Mouse (Mus musculus) spleen, adult 2 months (tissue): Measurements from ENCODE around the gene Psat1. TPM values are rescaled to one million over a fixed set of nuclear protein-coding genes. Genes with fewer than 3 reads are reported as not detected.

ENCODE experiments used
- DNase-seq, 2 experiments: peaks; one replicate each; pipeline versions ENCODE4 v3.0.0 to v3.0.0-alpha.2; 2012 to 2021; ENCODE audit warnings: low spot score in 2 of 2, low read depth in 1 of 2
- H3K27ac ChIP-seq: fragments of 200-500 bp; 2 replicates; pipeline ENCODE4 v1.5.1; 2012; ENCODE audit warnings: low read length, inconsistent platforms; ENCODE audit not compliant: insufficient read depth
- H3K27me3 ChIP-seq: fragments of 200-500 bp; 2 replicates; pipeline ENCODE4 v1.6.1; 2012; ENCODE audit warnings: mild to moderate bottlenecking, moderate library complexity, low read length, inconsistent platforms; ENCODE audit not compliant: control insufficient read depth, insufficient read depth
- H3K36me3 ChIP-seq: fragments of 200-500 bp; 2 replicates; pipeline ENCODE4 v1.6.1; 2012; ENCODE audit warnings: mild to moderate bottlenecking, low read length, inconsistent platforms; ENCODE audit not compliant: control insufficient read depth, insufficient read depth
- H3K4me1 ChIP-seq: fragments of 200-500 bp; 2 replicates; pipeline ENCODE4 v1.6.1; 2011; ENCODE audit warnings: inconsistent platforms; ENCODE audit not compliant: control insufficient read depth, insufficient read depth, insufficient read length
- H3K4me3 ChIP-seq: fragments of 200-500 bp; 2 replicates; pipeline ENCODE4 v1.5.1; 2011; ENCODE audit warnings: mild to moderate bottlenecking, inconsistent platforms; ENCODE audit not compliant: insufficient read depth, insufficient read length; ENCODE audit errors: extremely low read depth
- CTCF ChIP-seq: fragments of 200-500 bp; IDR thresholded peaks from 2 replicates; pipeline ENCODE4 v1.5.1; 2011; ENCODE audit warnings: mild to moderate bottlenecking, inconsistent platforms; ENCODE audit not compliant: insufficient read depth, insufficient read length, insufficient replicate concordance; ENCODE audit errors: extremely low read depth
- POLR2A ChIP-seq: fragments of 200-500 bp; IDR thresholded peaks from 2 replicates; pipeline ENCODE4 v1.6.1; 2011; ENCODE audit warnings: low read depth, low read length, inconsistent platforms
- WGBS: fragments of 180-500 bp; shearing (Covaris S2); methylation state at CpG from one replicate; pipeline ENCODE4 v1.1.7; 2018; 5-methylcytosine and 5-hydroxymethylcytosine counted together
- polyA plus RNA-seq: library from polyadenylated mRNA; depleted of rRNA; stranded (reverse); fragments of >200 nt; gene quantifications from 2 replicates; pipeline ENCODE4 v1.2.3, GENCODE M21; 2012

The Psat1 gene
- polyA plus RNA-seq, 1 experiment = 5.4 TPM

- no peak for TF ChIP-seq POLR2A
- no peak for TF ChIP-seq CTCF
- Histone ChIP-seq H3K36me3 (peaks cover 6% of the 10 kb centered on the region), H3K27ac (no peak overlapping the region), H3K4me1 (no peaks in the 10 kb centered on the region), H3K27me3 (no peaks in the 10 kb centered on the region), H3K4me3 (no peak overlapping the region)
- 90% methylated on average over 5 of the region's 5 CpGs for WGBS
- no peak for DNase-seq
Measured at GRCm38 (mm10) chr19:15911441-15911840, 35.7 kb downstream of the Psat1 start.

DNA sequence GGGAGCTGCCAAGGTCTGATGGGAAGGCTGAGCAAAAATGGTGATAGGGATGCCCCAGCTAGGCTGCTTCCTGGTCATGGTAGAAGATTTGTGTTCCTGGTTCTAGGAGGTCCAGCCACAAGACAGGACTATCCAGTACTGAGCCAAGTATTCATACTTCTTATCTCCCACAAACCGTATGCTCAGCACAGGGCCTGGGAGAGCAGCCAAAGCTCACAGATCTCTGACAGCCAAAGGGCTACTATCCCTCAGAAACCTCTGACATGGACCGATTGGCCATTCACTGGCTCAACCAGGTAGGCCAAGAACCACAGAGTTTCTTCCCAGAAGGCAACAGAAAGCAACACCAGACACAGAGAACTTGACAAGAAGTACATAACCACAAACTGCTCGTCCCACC, 36.1 kb downstream of the Psat1 start:
- no peak overlapping the region for H3K4me3 ChIP-seq
- no peak for DNase-seq
- H3K36me3 ChIP-seq = peaks cover 6% of the 10 kb centered on the region
- no peaks in the 10 kb centered on the region for H3K4me1 ChIP-seq
- TF ChIP-seq CTCF (no peak), POLR2A (no peak)
- 82% methylated on average over 3 of the region's 3 CpGs for WGBS
- no peaks in the 10 kb centered on the region for H3K27me3 ChIP-seq
- no peak overlapping the region for H3K27ac ChIP-seq

DNA sequence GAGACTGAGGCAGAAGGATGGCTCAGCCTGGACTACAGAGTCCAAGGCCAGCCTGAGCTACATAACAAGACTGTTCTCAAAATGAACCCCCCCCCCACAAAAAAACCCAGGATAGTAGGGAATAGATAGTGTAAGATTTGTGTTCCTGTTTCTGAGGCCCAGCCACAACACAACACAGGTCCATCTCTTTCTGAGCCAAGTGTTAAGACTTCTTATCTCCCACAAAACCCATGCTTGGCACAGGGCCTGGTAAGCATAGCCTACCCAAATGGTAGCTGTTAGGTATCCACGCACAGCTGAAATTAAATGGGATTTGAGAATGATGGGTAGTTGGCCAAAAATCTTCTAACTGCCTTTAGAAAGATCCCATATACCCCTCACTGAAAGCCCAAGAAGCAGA, 36.6 kb downstream of the Psat1 start:
- Histone ChIP-seq H3K27me3 (no peaks in the 10 kb centered on the region), H3K27ac (no peak overlapping the region), H3K4me3 (no peak overlapping the region), H3K36me3 (peaks cover 6% of the 10 kb centered on the region), H3K4me1 (no peaks in the 10 kb centered on the region)
- 81% methylated on average over 1 of the region's 1 CpGs for WGBS
- TF ChIP-seq POLR2A (no peak), CTCF (no peak)
- DNase-seq = no peak

- 95% methylated on average over 5 of the region's 5 CpGs for WGBS
- no peak for DNase-seq
- peaks cover 6% of the 10 kb centered on the region for H3K36me3 ChIP-seq
- H3K27ac ChIP-seq = no peak overlapping the region
- TF ChIP-seq POLR2A (no peak), CTCF (no peak)
- H3K27me3 ChIP-seq = no peaks in the 10 kb centered on the region
- no peaks in the 10 kb centered on the region for H3K4me1 ChIP-seq
- H3K4me3 ChIP-seq = no peak overlapping the region
Measured at GRCm38 (mm10) chr19:15908016-15908415, 39.1 kb downstream of the Psat1 start.

DNA sequence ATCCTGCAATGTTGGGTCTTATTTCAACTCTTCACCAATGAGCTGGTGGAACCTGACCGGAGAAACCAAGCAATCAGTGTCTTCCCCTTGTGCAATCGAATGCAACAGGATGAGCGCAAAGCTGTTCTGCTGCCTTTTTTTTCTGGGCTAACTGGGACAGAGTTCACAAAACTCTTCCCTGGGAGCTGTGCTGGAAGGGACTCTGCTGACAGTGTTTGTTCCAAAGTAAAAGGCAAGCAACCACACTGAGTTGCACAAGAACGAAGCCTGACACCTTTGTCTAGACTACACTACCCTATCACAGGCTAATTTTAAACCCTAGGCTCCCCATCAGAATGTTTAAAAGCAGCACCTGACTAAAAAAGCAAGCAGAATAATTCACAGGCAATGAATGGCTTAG, 42.4 kb downstream of the Psat1 start:
- Histone ChIP-seq H3K27me3 (no peaks in the 10 kb centered on the region), H3K36me3 (peaks cover 6% of the 10 kb centered on the region), H3K4me3 (no peak overlapping the region), H3K4me1 (no peaks in the 10 kb centered on the region), H3K27ac (no peak overlapping the region)
- no peak for TF ChIP-seq CTCF
- WGBS = 95% methylated on average over 4 of the region's 4 CpGs
- DNase-seq = no peak

- H3K36me3 ChIP-seq = peaks cover 4% of the 10 kb centered on the region
- DNase-seq = peak in 1 of 2 experiments; percentile 15
- no peak for TF ChIP-seq CTCF
- TF ChIP-seq POLR2A = no peak
- no peaks in the 10 kb centered on the region for H3K4me1 ChIP-seq
- H3K27me3 ChIP-seq = no peaks in the 10 kb centered on the region
- no peak overlapping the region for H3K27ac ChIP-seq
- H3K4me3 ChIP-seq = no peak overlapping the region; the same call in 1 of the 2 replicates
- WGBS = 39% methylated on average over 20 of the region's 20 CpGs
Measured at GRCm38 (mm10) chr19:15903508-15904480, 43.3 kb downstream of the Psat1 start.

DNA sequence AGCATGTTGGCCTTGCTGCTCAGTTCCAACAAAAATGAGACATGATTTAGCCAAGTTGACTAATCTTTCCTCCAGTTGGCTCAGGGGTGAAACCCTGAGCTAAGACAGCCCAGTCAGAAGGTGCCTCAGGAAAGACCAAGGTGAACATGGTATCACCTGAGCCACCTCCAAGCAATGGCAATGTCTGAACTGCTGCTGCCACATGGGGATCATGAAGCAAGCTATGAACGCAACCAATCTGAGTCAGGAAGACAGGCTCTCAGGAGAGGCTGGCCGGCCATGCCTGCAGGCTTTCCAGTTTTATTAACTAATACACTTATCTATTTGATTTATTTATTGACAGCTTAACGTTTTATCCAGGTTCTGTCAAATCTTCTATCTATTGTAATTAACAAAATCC, 51.5 kb downstream of the Psat1 start:
- Histone ChIP-seq H3K36me3 (no peaks in the 10 kb centered on the region), H3K4me3 (no peak overlapping the region), H3K27me3 (no peaks in the 10 kb centered on the region), H3K27ac (no peak overlapping the region), H3K4me1 (no peaks in the 10 kb centered on the region)
- DNase-seq = no peak
- WGBS = 90% methylated on average over 3 of the region's 3 CpGs
- TF ChIP-seq CTCF (no peak), POLR2A (no peak)
